Mouse (Mus musculus): ENCODE measurements around the gene Dpm3.

- no peak for TF ChIP-seq CTCF (conservative IDR thresholded peaks at IDR 0.05; ENCODE audit: low read length)
- TF ChIP-seq POU5F1 (IDR thresholded peaks at IDR 0.05; ENCODE audit: borderline replicate concordance, low read length): no peak
- TF ChIP-seq NANOG (IDR thresholded peaks at IDR 0.05; ENCODE audit: borderline replicate concordance, low read length): no peak
These were observed 40.9 kb upstream of the Dpm3 start for GRCm38 (mm10) chr3:89218271-89218670.
